Mouse (Mus musculus) layer of hippocampus, adult 9-10 months (tissue): ENCODE results near the gene Mchr1.

Experiments
- DNase-seq: peaks from one replicate; pipeline ENCODE4 v3.0.0; 2022; ENCODE audit warnings: low spot score

Mchr1 gene

GRCm38 (mm10) chr15:81273361-81273760 lies 38.1 kb downstream of the Mchr1 start:
- DNase-seq, result no peak

- DNase-seq, result no peak
Observed at GRCm38 (mm10) chr15:81277928-81278327, 42.6 kb downstream of the Mchr1 start.

GRCm38 (mm10) chr15:81278699-81279098 lies 43.4 kb downstream of the Mchr1 start:
- DNase-seq, result no peak

- DNase-seq, result no peak
Observed at GRCm38 (mm10) chr15:81284121-81284734, 48.9 kb downstream of the Mchr1 start.
